Mouse (Mus musculus): ENCODE results near the gene Esrrg.

Gene Esrrg

DNA sequence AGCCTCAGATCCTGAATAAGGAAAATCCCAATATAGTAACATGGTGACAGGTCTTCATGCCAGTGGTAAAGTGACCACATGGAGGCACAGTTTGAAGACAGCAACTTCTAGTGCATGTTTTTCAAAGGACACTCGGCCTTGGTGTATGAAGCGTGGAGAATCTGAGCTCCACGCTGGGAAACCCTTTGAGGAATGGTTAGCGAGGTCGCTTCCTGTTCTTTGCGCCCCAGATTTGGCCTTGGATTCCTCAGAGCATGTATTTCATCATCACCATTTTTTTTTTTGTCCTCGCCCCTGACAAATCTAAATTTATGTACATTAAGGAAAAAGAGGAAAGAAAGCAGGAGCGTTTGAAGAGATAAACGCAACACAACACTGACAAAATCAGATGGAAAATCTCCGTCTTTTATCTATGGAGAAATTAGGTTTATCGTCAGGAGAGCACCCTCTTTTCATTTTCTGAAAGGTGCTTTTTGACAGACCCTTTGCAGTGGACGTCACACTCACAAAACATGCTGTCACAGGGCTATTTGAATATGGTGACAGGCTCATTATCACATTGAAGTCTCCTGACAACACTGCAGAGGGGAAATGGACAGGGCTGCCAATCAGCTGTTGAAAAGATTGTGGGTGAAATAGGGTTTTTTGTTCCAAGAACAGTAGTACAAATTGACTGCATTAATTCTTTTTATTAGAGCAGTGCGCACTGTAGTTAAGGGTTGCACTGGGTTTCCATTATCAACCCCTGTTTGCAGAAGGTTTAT, 476.7 kb downstream of the Esrrg start:
- DNase-seq = no peak

DNA sequence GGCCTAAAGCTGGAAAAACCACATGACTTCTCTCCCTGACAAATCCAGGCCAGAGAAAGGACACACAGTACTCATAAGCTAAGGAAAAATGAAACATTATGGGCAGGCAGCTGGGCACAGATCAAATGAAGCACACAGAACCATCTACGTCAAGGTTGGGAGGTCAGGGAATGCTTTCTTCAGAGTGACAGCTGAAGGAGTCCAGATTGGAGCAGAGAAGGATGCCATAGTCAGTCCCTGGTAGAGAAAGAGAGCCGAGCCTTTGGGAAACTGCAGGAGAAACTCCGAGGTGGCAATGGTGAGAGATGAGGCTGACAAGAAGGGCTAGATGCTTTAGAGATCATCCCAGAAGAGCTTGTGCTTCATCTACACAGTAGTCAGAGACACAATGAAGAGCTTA, 485.1 kb downstream of the Esrrg start:
- no peak for DNase-seq

- no peak for DNase-seq
These were observed 493.2 kb downstream of the Esrrg start for GRCm38 (mm10) chr1:188101832-188102231.

DNA sequence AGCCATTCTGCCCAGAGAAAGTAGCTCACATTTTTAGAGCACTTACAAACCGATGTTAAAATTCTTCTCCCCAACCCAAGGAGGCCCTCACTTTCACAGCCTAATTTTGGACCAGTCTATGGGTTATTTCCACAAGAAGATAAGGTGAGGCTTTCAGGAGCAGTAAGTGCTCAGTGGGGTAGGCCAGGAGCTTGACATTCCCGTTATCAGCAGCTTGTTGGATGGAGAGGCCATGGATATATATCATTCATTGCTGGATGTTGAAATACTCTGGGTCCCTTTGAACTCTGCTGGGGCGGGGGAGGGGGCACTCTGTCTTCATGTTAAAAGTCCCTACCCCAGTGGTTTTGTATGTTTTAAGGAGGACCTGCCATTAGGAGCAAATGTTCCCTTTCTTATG, 494.6 kb downstream of the Esrrg start:
- DNase-seq = no peak

DNA sequence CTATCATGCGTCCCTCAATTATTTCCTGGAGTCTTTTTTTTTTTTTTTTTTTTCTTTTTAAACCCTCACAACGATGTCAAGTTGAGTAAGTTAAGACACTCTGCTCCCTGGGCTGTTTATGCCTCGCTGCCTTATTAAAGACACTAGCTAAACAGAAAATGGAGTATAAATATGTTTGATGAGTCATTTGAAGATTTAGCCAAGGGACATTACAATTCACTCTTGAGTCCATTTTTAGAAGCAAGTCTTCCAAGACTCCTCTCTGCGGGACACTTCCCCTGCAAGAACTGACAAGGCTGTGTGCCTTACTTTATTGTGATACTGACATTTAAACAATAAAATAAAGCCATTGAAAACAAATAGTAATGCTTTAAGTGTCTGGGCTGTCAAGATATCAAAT, 496.9 kb downstream of the Esrrg start:
- no peak for DNase-seq

DNA sequence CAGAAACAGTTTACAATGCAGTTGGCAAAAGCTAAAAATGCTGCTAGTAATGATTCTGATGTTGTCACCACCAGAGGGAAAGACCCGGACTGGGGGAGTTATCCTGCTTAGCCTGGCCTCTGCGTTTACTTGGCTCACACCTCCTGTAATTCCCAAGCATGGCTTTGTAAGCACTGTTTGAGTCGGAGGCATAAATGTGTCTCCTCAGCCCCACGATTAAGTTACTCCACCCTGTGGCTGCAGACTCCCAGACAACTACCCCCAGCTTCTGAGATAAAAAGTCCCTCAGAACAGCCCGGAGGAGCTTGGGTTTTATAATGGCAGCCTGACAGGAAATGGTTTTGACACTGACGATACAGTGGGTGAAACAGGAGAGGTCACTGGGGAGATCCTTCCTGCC, 499.4 kb downstream of the Esrrg start:
- peak; percentile 12 to 27 for DNase-seq

DNA sequence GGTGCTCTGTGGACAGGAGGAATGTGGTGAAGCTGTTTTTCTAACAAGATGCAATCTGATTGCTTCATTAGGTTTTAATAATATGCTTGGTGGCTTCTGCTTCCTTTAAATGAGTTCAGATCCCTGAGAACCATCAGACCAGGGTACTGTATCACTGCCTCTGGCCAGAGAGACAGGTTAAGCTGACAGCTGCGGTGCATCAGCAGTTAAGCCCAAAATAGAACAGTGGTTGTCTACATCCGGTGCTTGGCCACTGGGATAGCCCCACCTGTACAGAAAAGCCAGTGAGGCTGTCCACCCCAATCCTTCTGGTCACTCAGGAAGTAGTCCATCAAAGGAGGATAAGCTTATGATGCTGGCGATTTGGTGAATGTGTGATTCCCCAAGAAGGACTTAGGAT, 503.0 kb downstream of the Esrrg start:
- DNase-seq = no peak

- no peak for DNase-seq
These were observed 504.6 kb downstream of the Esrrg start for GRCm38 (mm10) chr1:188113240-188113639.

GRCm38 (mm10) chr1:188118125-188118524, 509.5 kb downstream of the Esrrg start:
- peak; percentile 77 to 89 for DNase-seq

DNA sequence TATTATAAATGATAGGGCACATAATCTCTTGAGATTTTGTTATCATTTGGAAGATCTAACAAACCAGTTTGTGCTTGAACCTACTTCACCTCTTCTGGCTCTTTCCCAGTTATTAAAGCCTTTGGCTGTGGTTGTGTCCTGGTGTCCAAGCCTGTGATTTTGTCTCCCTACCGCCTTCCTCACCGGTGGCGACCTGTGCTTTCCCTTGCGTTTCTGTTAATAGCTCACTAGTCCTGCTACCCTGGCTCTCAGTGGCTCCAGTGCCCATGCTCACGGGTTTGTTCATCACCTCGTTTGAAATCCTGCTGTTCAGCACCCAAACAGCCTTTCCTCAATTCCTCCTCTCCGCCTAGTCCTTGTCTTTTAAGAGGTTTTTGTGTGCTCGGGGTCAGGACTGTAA, 511.2 kb downstream of the Esrrg start:
- DNase-seq = no peak

DNA sequence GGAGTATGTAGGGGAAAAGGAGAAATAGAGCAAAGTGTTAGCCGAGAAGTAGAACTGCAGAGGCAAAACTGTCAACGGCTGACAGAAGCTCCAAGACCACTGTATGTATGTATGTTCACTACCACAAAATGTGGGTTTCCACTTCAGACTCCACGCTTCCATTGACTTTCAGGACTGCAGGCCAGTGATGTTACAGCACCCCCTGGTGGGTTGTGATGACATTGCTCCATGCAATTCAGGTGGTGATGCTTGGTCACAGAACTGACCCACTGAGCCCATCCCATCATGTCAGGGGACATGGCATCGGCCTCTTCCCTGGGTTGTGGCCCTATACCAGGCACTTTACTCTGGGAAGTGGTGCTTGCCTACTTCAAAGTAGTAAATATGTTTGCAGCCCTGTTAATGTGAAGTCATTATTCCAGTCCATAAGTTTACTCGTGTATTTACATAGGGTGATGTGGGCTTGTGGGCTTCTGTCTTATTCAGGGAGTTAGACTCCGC, 517.0 kb downstream of the Esrrg start:
- DNase-seq = no peak

- DNase-seq = peak; percentile 7 to 30
These were observed 527.5 kb downstream of the Esrrg start for GRCm38 (mm10) chr1:188136126-188136525.

DNA sequence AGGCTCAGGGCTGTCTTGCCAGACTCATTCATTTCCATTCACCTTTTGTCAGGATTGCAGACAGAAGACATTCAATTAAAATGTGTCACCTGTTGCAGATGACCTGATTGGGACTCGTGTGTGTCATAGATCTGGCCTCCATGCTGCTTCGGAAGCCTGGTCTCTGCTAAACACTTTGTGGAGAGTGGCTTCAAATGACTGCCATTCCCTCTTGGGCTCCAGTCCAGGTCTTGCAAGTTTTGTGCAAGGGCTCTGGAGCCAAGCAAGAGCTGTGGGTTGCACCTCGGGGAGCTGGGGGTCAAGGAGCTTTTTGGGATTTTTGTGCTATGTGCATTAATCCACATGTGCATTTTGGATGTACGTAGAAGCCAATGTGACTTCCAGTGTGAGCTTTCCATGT, 530.9 kb downstream of the Esrrg start:
- no peak for DNase-seq

GRCm38 (mm10) chr1:188140221-188140620, 531.6 kb downstream of the Esrrg start:
- DNase-seq = no peak

DNA sequence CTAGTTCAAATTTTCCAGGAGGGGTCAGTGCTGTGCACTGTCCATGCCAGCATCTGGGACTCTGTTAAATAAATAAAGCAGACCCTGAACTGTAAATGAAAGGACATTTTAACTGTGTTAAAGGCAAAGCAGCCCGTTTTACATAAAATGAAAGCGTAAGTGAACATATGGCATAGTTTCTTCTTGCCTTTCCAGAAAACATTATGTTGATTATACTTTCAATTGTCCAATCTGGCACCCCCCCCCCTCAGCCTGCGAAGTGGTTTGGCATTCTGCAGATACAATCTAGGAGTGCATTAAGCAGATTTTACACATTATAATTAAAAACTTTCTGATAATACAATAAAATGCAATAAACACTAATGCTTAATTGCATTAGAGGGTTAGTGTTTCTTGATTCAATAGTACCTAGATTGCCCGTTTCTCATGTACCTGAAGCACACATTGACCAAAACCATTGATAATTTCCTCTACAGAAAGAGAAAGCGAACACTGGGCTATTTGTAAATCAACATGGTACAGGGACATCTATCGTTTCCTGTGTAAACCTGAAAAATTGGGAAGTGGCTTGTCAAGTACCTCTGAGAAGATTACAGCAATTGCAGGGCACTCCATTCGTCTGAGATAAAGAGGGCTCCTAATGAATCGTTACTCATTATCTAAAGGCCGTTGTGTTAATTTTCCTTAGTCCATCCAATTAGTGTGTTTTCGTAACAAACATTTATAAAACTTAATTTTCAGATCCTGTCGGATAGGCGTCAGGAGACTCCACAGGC, 539.0 kb downstream of the Esrrg start:
- no peak for DNase-seq

- DNase-seq = no peak
These were observed 542.5 kb downstream of the Esrrg start for GRCm38 (mm10) chr1:188151066-188151465.

GRCm38 (mm10) chr1:188152011-188152410, 543.4 kb downstream of the Esrrg start:
- no peak for DNase-seq

DNA sequence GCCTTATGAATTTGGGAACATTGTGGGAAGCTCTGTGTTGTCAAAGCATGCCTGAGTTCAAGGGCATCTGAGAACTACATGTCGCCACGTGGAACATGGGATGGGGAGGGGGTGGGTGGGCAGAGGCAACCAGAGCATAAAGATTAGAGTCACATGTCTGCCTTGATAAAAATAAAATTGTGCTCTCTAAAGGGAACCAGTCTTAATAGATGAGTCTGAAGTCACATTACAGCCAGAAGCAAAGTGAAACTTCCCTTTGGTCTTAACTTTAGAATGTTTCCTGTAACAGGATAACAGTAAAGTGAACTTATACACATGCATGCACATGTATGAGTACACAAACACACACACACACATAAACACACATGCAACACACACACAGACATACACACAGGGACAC, 545.1 kb downstream of the Esrrg start:
- DNase-seq = no peak

DNA sequence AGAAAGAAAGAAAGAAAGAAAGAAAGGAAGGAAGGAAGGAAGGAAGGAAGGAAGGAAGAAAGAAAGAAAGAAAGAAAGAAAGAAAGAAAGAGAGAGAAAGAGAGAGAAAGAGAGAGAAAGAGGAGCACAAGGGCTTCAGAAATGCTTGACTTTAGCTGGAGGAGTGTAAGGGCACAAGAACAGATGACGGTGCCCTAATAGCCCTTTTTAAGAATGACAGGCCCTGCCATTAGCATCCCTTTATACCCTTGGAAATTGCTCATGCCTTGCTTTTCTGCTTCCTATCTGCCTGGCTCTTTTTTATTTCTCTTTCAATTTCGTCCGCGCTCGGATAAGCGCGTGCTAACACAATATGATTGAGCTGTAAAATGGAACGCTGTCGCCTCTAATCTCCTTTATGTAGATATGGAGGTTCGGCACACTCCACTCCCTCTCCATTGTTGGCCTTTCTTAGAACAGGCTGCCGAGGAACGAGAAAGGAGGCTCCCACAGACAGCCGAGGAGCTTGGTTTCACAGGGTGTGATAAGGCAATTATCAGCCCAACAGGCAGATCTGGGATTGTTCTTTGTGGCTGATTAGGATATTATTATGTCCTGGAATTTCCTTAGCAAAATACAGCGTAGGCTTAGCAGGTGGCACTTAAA, 546.0 kb downstream of the Esrrg start:
- no peak for DNase-seq

DNA sequence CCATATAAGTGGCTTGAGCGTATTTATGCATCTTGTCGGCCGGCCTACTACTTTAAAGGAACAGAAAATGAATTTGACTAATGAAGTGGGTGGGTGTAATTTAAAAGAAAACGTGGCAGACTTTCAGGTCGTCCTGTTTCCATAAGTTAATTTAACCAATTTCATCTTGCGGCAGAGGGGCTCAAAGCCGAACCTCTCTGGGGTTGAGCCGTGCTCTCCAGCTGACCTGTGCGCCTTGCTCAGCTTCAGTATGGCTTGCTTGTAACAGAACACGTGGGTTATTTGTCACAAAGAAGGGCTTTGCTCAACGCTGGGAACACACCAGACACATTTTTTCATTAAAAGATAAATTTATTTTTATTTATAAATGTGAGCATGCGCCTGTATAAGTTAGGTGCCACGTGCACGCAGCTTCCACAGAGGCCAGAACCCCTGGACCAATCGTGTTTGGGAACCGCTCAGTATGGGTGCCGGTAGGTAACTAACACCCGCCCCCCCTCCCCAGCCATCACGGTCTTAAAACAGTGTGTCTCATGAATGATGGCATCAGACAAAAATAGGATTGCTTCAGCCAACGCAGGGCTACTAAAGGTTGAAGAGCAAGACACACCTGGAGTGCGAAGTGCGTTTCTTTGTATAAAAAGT, 546.7 kb downstream of the Esrrg start:
- DNase-seq = no peak

GRCm38 (mm10) chr1:188156520-188156919, 547.9 kb downstream of the Esrrg start:
- DNase-seq = no peak

DNA sequence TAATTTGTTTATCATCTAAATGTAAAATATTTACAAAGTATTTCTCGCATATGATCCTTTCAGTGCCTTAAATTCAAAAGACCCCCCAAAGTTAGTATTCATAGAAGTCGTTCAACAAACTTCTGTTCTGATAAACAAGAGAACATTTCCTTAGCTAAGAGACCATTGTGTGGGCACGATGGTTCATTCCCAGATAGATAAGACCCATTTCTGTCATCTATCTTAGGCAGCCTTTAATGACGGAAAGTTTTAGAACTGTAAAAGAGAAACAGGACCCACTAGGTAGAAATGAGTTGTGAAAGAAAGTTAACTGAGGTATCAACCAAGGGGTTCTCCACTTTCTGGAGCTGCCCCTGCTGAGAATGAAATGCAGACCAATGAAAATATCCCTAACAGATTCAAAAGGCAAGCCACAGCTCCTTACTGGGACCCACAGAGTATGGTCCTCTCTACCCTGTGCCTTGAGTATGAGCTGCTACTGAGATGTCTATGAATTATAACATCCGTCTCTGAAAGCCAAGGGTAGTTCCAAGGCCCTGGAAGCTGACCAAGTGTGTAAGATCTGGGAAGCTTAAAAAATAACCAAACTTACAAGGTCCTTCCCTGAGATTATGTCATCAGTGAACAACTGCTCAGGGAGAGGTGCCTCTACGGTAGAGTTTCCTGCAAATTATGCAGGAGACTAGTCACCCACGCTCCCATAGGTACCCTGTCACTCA, 548.8 kb downstream of the Esrrg start:
- DNase-seq = no peak

GRCm38 (mm10) chr1:188158675-188159074, 550.1 kb downstream of the Esrrg start:
- no peak for DNase-seq
